Mouse (Mus musculus) forebrain, embryonic 13.5 days (tissue): Measurements from ENCODE around the gene Mypn. TPM values are rescaled to one million over a fixed set of nuclear protein-coding genes. Genes with fewer than 3 reads are reported as not detected.

ENCODE experiments used
- ATAC-seq: fragments of 200-750 bp; cut with Nextera tagmentation; 2 replicates; pipeline ENCODE4 v1.8.0; 2017
- H3K27ac ChIP-seq: fragments of 300-500 bp; sonication (generic); 2 replicates; pipeline ENCODE4 v1.5.1; 2015; ENCODE audit warnings: inconsistent platforms, mild to moderate bottlenecking, moderate library complexity
- H3K27me3 ChIP-seq: fragments of 300-500 bp; sonication (generic); 2 replicates; pipeline ENCODE4 v1.6.1; 2015; ENCODE audit warnings: mild to moderate bottlenecking, inconsistent platforms
- H3K36me3 ChIP-seq: fragments of 300-500 bp; sonication (generic); 2 replicates; pipeline ENCODE4 v1.6.1; 2015; ENCODE audit warnings: mild to moderate bottlenecking, inconsistent platforms; ENCODE audit not compliant: poor library complexity, severe bottlenecking
- H3K4me1 ChIP-seq: fragments of 300-500 bp; sonication (generic); 2 replicates; pipeline ENCODE4 v1.6.1; 2015; ENCODE audit warnings: inconsistent platforms
- H3K4me2 ChIP-seq: fragments of 300-500 bp; sonication (generic); 2 replicates; pipeline ENCODE4 v1.6.1; 2015; ENCODE audit warnings: inconsistent platforms, mild to moderate bottlenecking, moderate library complexity
- H3K4me3 ChIP-seq: fragments of 300-500 bp; sonication (generic); 2 replicates; pipeline ENCODE4 v1.5.1; 2015; ENCODE audit warnings: mild to moderate bottlenecking, inconsistent platforms
- H3K9ac ChIP-seq: fragments of 300-500 bp; sonication (generic); 2 replicates; pipeline ENCODE4 v1.6.1; 2015; ENCODE audit warnings: mild to moderate bottlenecking, inconsistent platforms
- H3K9me3 ChIP-seq: fragments of 300-500 bp; sonication (generic); replicated peaks from 2 replicates; pipeline ENCODE4 v1.6.1; 2016; ENCODE audit warnings: inconsistent platforms
- WGBS: fragments of 180-500 bp; shearing (Covaris S2); methylation state at CpG from one replicate; pipeline ENCODE4 v1.1.7; 2015; 5-methylcytosine and 5-hydroxymethylcytosine counted together
- polyA plus RNA-seq: library from polyadenylated mRNA; unstranded; fragments of >200 nt; fragmentation: Nextera tagmentation; extraction: Ambion mirVana; gene quantifications from 2 replicates; pipeline ENCODE4 v1.2.1, GENCODE M21; 2015

Gene Mypn
- polyA plus RNA-seq, 1 experiment from 2014 or later: not detected

- Histone ChIP-seq H3K9me3 (no peaks in the 10 kb centered on the region), H3K4me3 (no peak overlapping the region), H3K4me1 (no peaks in the 10 kb centered on the region), H3K36me3 (no peaks in the 10 kb centered on the region), H3K27me3 (no peaks in the 10 kb centered on the region), H3K4me2 (no peak overlapping the region), H3K27ac (no peak overlapping the region), H3K9ac (no peak overlapping the region)
- no peak for ATAC-seq
- WGBS: 87% methylated on average over 6 of the region's 6 CpGs
These were observed 67.3 kb downstream of the Mypn start for GRCm38 (mm10) chr10:63136436-63136835.

- Histone ChIP-seq H3K4me1 (no peaks in the 10 kb centered on the region), H3K27me3 (no peaks in the 10 kb centered on the region), H3K27ac (no peak overlapping the region), H3K9me3 (no peaks in the 10 kb centered on the region), H3K36me3 (no peaks in the 10 kb centered on the region), H3K4me2 (no peak overlapping the region), H3K4me3 (no peak overlapping the region), H3K9ac (no peak overlapping the region)
- no peak for ATAC-seq
- 54% methylated on average over 12 of the region's 12 CpGs for WGBS
These were observed 68.1 kb downstream of the Mypn start for GRCm38 (mm10) chr10:63135680-63136079.

- Histone ChIP-seq H3K9ac (no peak overlapping the region), H3K27ac (no peak overlapping the region), H3K4me3 (no peak overlapping the region), H3K36me3 (no peaks in the 10 kb centered on the region), H3K27me3 (no peaks in the 10 kb centered on the region), H3K9me3 (no peaks in the 10 kb centered on the region), H3K4me1 (no peaks in the 10 kb centered on the region), H3K4me2 (no peak overlapping the region)
- 87% methylated on average over 4 of the region's 4 CpGs for WGBS
- no peak for ATAC-seq
These were observed 70.4 kb downstream of the Mypn start for GRCm38 (mm10) chr10:63133326-63133725.

- no peak for ATAC-seq
- H3K27me3 ChIP-seq: no peaks in the 10 kb centered on the region
- H3K4me1 ChIP-seq: no peaks in the 10 kb centered on the region
- no peak overlapping the region for H3K27ac ChIP-seq
- H3K9ac ChIP-seq: no peak overlapping the region
- 90% methylated on average over 6 of the region's 6 CpGs for WGBS
- H3K4me2 ChIP-seq: no peak overlapping the region
- no peak overlapping the region for H3K4me3 ChIP-seq
- H3K9me3 ChIP-seq: no peaks in the 10 kb centered on the region
- H3K36me3 ChIP-seq: no peaks in the 10 kb centered on the region
These were observed 71.4 kb downstream of the Mypn start for GRCm38 (mm10) chr10:63132356-63132755.

GRCm38 (mm10) chr10:63130500-63130899 lies 73.3 kb downstream of the Mypn start:
- ATAC-seq: no peak
- Histone ChIP-seq H3K4me1 (no peaks in the 10 kb centered on the region), H3K27me3 (no peaks in the 10 kb centered on the region), H3K27ac (no peak overlapping the region), H3K9me3 (no peaks in the 10 kb centered on the region), H3K9ac (no peak overlapping the region), H3K4me3 (no peak overlapping the region), H3K36me3 (no peaks in the 10 kb centered on the region), H3K4me2 (no peak overlapping the region)
- WGBS: 74% methylated on average over 7 of the region's 7 CpGs

GRCm38 (mm10) chr10:63128256-63128655 lies 75.5 kb downstream of the Mypn start:
- no peaks in the 10 kb centered on the region for H3K36me3 ChIP-seq
- H3K4me3 ChIP-seq: no peak overlapping the region
- H3K4me1 ChIP-seq: no peaks in the 10 kb centered on the region
- no peak overlapping the region for H3K27ac ChIP-seq
- no peak overlapping the region for H3K4me2 ChIP-seq
- H3K9me3 ChIP-seq: no peaks in the 10 kb centered on the region
- no peaks in the 10 kb centered on the region for H3K27me3 ChIP-seq
- H3K9ac ChIP-seq: no peak overlapping the region
- ATAC-seq: no peak
- 67% methylated on average over 7 of the region's 7 CpGs for WGBS

- Histone ChIP-seq H3K4me3 (no peak overlapping the region), H3K4me2 (no peak overlapping the region), H3K36me3 (no peaks in the 10 kb centered on the region), H3K4me1 (no peaks in the 10 kb centered on the region), H3K9ac (no peak overlapping the region), H3K27ac (no peak overlapping the region), H3K27me3 (no peaks in the 10 kb centered on the region), H3K9me3 (no peaks in the 10 kb centered on the region)
- 92% methylated on average over 6 of the region's 6 CpGs for WGBS
- ATAC-seq: no peak
These were observed 76.6 kb downstream of the Mypn start for GRCm38 (mm10) chr10:63127156-63127555.

GRCm38 (mm10) chr10:63126116-63126515 lies 77.6 kb downstream of the Mypn start:
- Histone ChIP-seq H3K4me3 (no peak overlapping the region), H3K4me1 (no peaks in the 10 kb centered on the region), H3K9me3 (no peaks in the 10 kb centered on the region), H3K9ac (no peak overlapping the region), H3K4me2 (no peak overlapping the region), H3K27me3 (no peaks in the 10 kb centered on the region), H3K27ac (no peak overlapping the region), H3K36me3 (no peaks in the 10 kb centered on the region)
- WGBS: 85% methylated on average over 4 of the region's 4 CpGs
- ATAC-seq: no peak

- Histone ChIP-seq H3K4me3 (no peak overlapping the region), H3K36me3 (no peaks in the 10 kb centered on the region), H3K27me3 (no peaks in the 10 kb centered on the region), H3K9ac (no peak overlapping the region), H3K9me3 (no peaks in the 10 kb centered on the region), H3K4me2 (no peak overlapping the region), H3K27ac (no peak overlapping the region), H3K4me1 (no peaks in the 10 kb centered on the region)
- WGBS: 29% methylated on average over 11 of the region's 11 CpGs
- ATAC-seq: no peak
These were observed 78.4 kb downstream of the Mypn start for GRCm38 (mm10) chr10:63125343-63125742.

GRCm38 (mm10) chr10:63124016-63124415 lies 79.7 kb downstream of the Mypn start:
- Histone ChIP-seq H3K4me1 (no peaks in the 10 kb centered on the region), H3K9ac (no peak overlapping the region), H3K36me3 (no peaks in the 10 kb centered on the region), H3K27ac (no peak overlapping the region), H3K4me2 (no peak overlapping the region), H3K9me3 (no peaks in the 10 kb centered on the region), H3K27me3 (no peaks in the 10 kb centered on the region), H3K4me3 (no peak overlapping the region)
- WGBS: 92% methylated on average over 10 of the region's 10 CpGs
- ATAC-seq: no peak

- H3K9me3 ChIP-seq: no peaks in the 10 kb centered on the region
- WGBS: 84% methylated on average over 8 of the region's 8 CpGs
- ATAC-seq: no peak
- no peaks in the 10 kb centered on the region for H3K27me3 ChIP-seq
- no peak overlapping the region for H3K27ac ChIP-seq
- H3K9ac ChIP-seq: no peak overlapping the region
- no peak overlapping the region for H3K4me2 ChIP-seq
- H3K4me3 ChIP-seq: no peak overlapping the region
- H3K36me3 ChIP-seq: no peaks in the 10 kb centered on the region
- H3K4me1 ChIP-seq: no peaks in the 10 kb centered on the region
These were observed 80.6 kb downstream of the Mypn start for GRCm38 (mm10) chr10:63123141-63123540.

- H3K9ac ChIP-seq: no peak overlapping the region
- H3K9me3 ChIP-seq: no peaks in the 10 kb centered on the region
- peak; percentile 81 for ATAC-seq
- H3K27me3 ChIP-seq: no peaks in the 10 kb centered on the region
- no peak overlapping the region for H3K27ac ChIP-seq
- no peak overlapping the region for H3K4me3 ChIP-seq
- no peaks in the 10 kb centered on the region for H3K4me1 ChIP-seq
- H3K4me2 ChIP-seq: no peak overlapping the region
- WGBS: 32% methylated on average over 8 of the region's 8 CpGs
- H3K36me3 ChIP-seq: no peaks in the 10 kb centered on the region
These were observed 81.2 kb downstream of the Mypn start for GRCm38 (mm10) chr10:63122516-63122915.

GRCm38 (mm10) chr10:63121961-63122360 lies 81.8 kb downstream of the Mypn start:
- Histone ChIP-seq H3K36me3 (no peaks in the 10 kb centered on the region), H3K27ac (no peak overlapping the region), H3K4me3 (no peak overlapping the region), H3K9me3 (no peaks in the 10 kb centered on the region), H3K9ac (no peak overlapping the region), H3K4me1 (no peaks in the 10 kb centered on the region), H3K4me2 (no peak overlapping the region), H3K27me3 (no peaks in the 10 kb centered on the region)
- ATAC-seq: no peak
- 85% methylated on average over 14 of the region's 14 CpGs for WGBS
